Mouse (Mus musculus) brain, embryonic 14.5 days (tissue): ENCODE data around the gene Ttll2.
"Not testable (repeated sequence)": the region's sequence is repeated elsewhere in the genome, so short reads cannot be mapped to it uniquely, and the experiment has no call there.

Source experiments
- CTCF ChIP-seq: fragments of 200-500 bp; IDR thresholded peaks from 2 replicates; pipeline ENCODE4 v1.5.1; 2012; ENCODE audit warnings: inconsistent platforms, mild to moderate bottlenecking, moderate library complexity, borderline replicate concordance; ENCODE audit not compliant: insufficient read depth, insufficient read length; ENCODE audit errors: extremely low read depth
- POLR2A ChIP-seq: fragments of 200-500 bp; IDR thresholded peaks from 2 replicates; pipeline ENCODE4 v1.6.1; 2012; ENCODE audit warnings: mild to moderate bottlenecking, inconsistent platforms, borderline replicate concordance; ENCODE audit not compliant: poor library complexity, insufficient read depth, insufficient read length, severe bottlenecking; ENCODE audit errors: extremely low read depth

DNA sequence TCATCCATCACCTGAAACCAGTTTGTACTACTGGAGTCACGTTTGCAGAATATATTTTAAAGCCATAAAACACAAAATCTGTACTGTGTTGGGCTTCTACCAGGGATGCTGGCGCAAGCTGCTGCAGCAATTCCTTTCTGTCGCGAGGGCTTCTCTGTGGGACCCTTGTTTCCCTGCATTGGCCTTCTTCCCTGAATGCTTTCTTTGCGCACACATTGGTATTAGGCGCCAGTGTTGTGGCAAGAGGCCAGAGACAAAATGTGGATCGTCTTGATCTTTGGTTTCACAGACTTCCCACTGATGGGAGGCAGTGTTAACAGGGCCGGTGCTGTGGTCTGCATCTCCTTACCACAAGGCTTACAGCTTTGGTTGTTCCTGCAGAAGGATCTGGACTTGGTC, 36.5 kb upstream of the Ttll2 start:
- not testable (repeated sequence) for TF ChIP-seq CTCF, POLR2A
